ENCODE assay signal across 8 mouse cellular contexts in genomic region chr1:45022146-45022841, GRCm38 (mm10).
DNase-seq lines count a peak whose midpoint lies in the region; TF ChIP-seq lines count a peak whose summit lies in the region.

No protein-coding gene starts in this region.

- H3K4me3 ChIP-seq in left cerebral cortex, adult 2 months = no peak overlapping the region

- intact Hi-C loops in left cerebral cortex, adult 2 months (cut with DNase I) = no loop called here

- no peak overlapping the region for H3K27ac ChIP-seq in left cerebral cortex, adult 2 months

- no peak for TF ChIP-seq CTCF in left cerebral cortex, adult 2 months (IDR thresholded peaks at IDR 0.05)

- DNase-seq in 3T3-L1 (ENCODE audit: low read depth, low spot score) = peak; percentile 99
- peak; percentile 79 to 93 for DNase-seq in adrenal gland, adult (ENCODE audit: inconsistent age in 2 of 2, low spot score in 1 of 2)
- peak; percentile 83 for DNase-seq in heart, adult 8-10 months (ENCODE audit: low spot score)
- peak; percentile 64 to 73 for DNase-seq in lung, adult 18-20 months
- DNase-seq in urinary bladder, postnatal 36 days (ENCODE audit: low spot score in 2 of 2) = peak; percentile 42 to 84
- DNase-seq in thymus, postnatal 0 days (ENCODE audit: low spot score) = no peak
- no peak for DNase-seq in left cerebral cortex, adult 2 months (ENCODE audit: extremely low spot score in 1 of 2, low spot score in 2 of 2)
- DNase-seq in cerebellum, adult 11-12 months = no peak

Comparison
In these comparisons a context has a peak if more than half of its experiments do, and no peak if none do; other contexts are left out.
1. DNase-seq: peak in 3T3-L1 (single experiment), adrenal gland, adult (2 of 2), heart, adult 8-10 months (single experiment), lung, adult 18-20 months (2 of 2) and urinary bladder, postnatal 36 days (2 of 2); none in thymus, postnatal 0 days (single experiment), left cerebral cortex, adult 2 months (0 of 2) and cerebellum, adult 11-12 months (single experiment).